ENCODE assay signal across 8 mouse cellular contexts in genomic region chr17:75464331-75464982, GRCm38 (mm10). TPM values are rescaled to one million over a fixed set of nuclear protein-coding genes. Genes with fewer than 3 reads are reported as not detected.
DNase-seq lines count a peak whose midpoint lies in the region; ATAC-seq lines count a peak whose summit lies in the region.

No protein-coding gene starts in this region.

- H3K4me3 ChIP-seq in embryonic facial prominence, embryonic 14.5 days (ENCODE audit: low read depth, low read length): no peak overlapping the region
- H3K4me3 ChIP-seq in limb, embryonic 13.5 days: no peak overlapping the region

- no peaks in the 10 kb centered on the region for H3K36me3 ChIP-seq in embryonic facial prominence, embryonic 14.5 days (ENCODE audit: control insufficient read depth, insufficient read depth, low read length)
- H3K36me3 ChIP-seq in limb, embryonic 13.5 days: no peaks in the 10 kb centered on the region

- peak; percentile 8 for DNase-seq in kidney, postnatal 10 days
- DNase-seq in kidney, adult 11 months: no peak
- peak; percentile 33 for DNase-seq in Muller cell, postnatal 12 days (ENCODE audit: inconsistent ontology term)
- no peak for DNase-seq in embryonic facial prominence, embryonic 14.5 days (ENCODE audit: low spot score)
- DNase-seq in layer of hippocampus, postnatal 36 days: no peak
- DNase-seq in adrenal gland, adult 2 months: no peak
- no peak for DNase-seq in spleen, postnatal 4 days (ENCODE audit: low spot score in 2 of 2)

- H3K27ac ChIP-seq in embryonic facial prominence, embryonic 14.5 days (replicated peaks; ENCODE audit: low read depth, low read length): peak overlapping the region; percentile 24; the same call in 1 of the 2 replicates
- no peak overlapping the region for H3K27ac ChIP-seq in limb, embryonic 13.5 days

- H3K9me3 ChIP-seq in embryonic facial prominence, embryonic 14.5 days (ENCODE audit: control insufficient read depth, low read length): no peaks in the 10 kb centered on the region
- H3K9me3 ChIP-seq in limb, embryonic 13.5 days: no peaks in the 10 kb centered on the region

- no peak for ATAC-seq in embryonic facial prominence, embryonic 14.5 days (ENCODE audit: low read depth)
- no peak for ATAC-seq in limb, embryonic 13.5 days (ENCODE audit: low FRiP score, low read depth)

- peak overlapping the region; percentile 57; the same call in 1 of the 2 replicates for H3K4me2 ChIP-seq in embryonic facial prominence, embryonic 14.5 days (ENCODE audit: low read depth, low read length)
- H3K4me2 ChIP-seq in limb, embryonic 13.5 days (replicated peaks): peak overlapping the region; percentile 59

- no peak overlapping the region for H3K9ac ChIP-seq in embryonic facial prominence, embryonic 14.5 days (ENCODE audit: low read depth, low read length)
- H3K9ac ChIP-seq in limb, embryonic 13.5 days: no peak overlapping the region

- H3K4me1 ChIP-seq in embryonic facial prominence, embryonic 14.5 days (ENCODE audit: control insufficient read depth, insufficient read depth, low read length): peaks cover 12% of the 10 kb centered on the region; the same call in 1 of the 2 replicates
- peaks cover 13% of the 10 kb centered on the region for H3K4me1 ChIP-seq in limb, embryonic 13.5 days

- H3K27me3 ChIP-seq in embryonic facial prominence, embryonic 14.5 days (replicated peaks; ENCODE audit: control insufficient read depth, insufficient read depth, low read length): no peaks in the 10 kb centered on the region
- peaks cover 10% of the 10 kb centered on the region for H3K27me3 ChIP-seq in limb, embryonic 13.5 days

- WGBS in embryonic facial prominence, embryonic 14.5 days: 23% methylated on average over 9 of the region's 9 CpGs
- 15% methylated on average over 9 of the region's 9 CpGs for WGBS in limb, embryonic 13.5 days

RNA-seq across cellular contexts. Expression of gene Rasgrp3, which starts 28.8 kb away (rescaled TPM):
- polyA plus RNA-seq in embryonic facial prominence, embryonic 14.5 days (2014; fragmentation: Nextera tagmentation; extraction: Ambion mirVana): 12.5 and 17.6 TPM in 2 replicates
- polyA plus RNA-seq in limb, embryonic 13.5 days (2015; fragmentation: Nextera tagmentation; extraction: Ambion mirVana): 9.7 and 10.6 TPM in 2 replicates
- total RNA-seq in layer of hippocampus, postnatal 36 days (2021): 10 to 100 TPM; 11.9 to 12.2 TPM
- total RNA-seq in adrenal gland, adult 2 months (2021): 10 to 100 TPM; 12.5 to 19.9 TPM
- polyA plus RNA-seq in adrenal gland, adult 2 months (2012; rRNA removed): 1.5 and 1.8 TPM in 2 replicates

Comparison
In these comparisons a context has a peak if more than half of its experiments do, and no peak if none do; other contexts are left out.
1. DNase-seq: peak in kidney, postnatal 10 days (single experiment) and Muller cell, postnatal 12 days (single experiment); none in kidney, adult 11 months (single experiment), embryonic facial prominence, embryonic 14.5 days (single experiment), layer of hippocampus, postnatal 36 days (0 of 2), adrenal gland, adult 2 months (single experiment) and spleen, postnatal 4 days (0 of 2).